Mouse (Mus musculus) T-cell, adult 2 months (primary cell): ENCODE results near the gene Ada.
"Not testable (repeated sequence)": the region's sequence is repeated elsewhere in the genome, so short reads cannot be mapped to it uniquely, and the experiment has no call there.

Source experiments
- DNase-seq: peaks from one replicate; pipeline ENCODE4 v3.0.0; 2022; ENCODE audit warnings: low spot score

The Ada gene

GRCm38 (mm10) chr2:163696763-163697162, 53.3 kb downstream of the Ada start:
- no peak for DNase-seq

GRCm38 (mm10) chr2:163693716-163694314, 56.2 kb downstream of the Ada start:
- no peak for DNase-seq

DNA sequence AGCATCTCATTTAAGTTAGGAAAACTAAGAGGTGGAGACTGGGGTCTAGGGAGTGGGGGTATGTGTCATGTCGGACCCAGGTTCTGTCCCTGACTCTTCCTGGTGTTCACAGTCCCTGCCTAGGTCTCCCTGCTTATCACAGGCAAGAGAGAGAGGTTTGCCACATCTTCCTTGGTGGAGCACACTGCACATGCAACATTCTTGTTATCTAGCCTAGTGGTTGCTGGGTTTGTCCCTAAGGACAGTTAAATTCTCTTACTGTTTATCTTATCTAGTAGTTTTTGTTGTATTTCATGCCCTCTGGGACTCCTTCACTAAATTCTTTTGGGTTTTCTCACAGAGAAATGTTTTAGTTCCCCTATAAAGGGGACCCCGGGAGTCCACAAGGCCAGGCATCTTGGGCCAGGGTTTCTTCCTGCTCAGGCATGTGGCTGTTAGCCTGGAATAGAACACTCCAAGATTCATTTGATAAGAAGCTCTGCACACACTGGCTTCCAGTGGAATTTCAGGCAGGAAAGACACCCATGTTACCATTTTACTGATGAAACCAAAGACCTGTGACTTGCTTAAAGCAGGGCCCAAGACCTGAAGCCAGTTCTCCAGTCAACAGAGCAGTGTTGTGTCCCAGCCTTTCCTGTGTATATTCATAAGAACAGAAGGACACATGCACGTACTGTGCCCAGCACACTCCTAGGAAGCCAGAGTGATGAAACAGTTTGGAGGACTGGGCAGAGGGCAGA, 57.0 kb downstream of the Ada start:
- no peak for DNase-seq

DNA sequence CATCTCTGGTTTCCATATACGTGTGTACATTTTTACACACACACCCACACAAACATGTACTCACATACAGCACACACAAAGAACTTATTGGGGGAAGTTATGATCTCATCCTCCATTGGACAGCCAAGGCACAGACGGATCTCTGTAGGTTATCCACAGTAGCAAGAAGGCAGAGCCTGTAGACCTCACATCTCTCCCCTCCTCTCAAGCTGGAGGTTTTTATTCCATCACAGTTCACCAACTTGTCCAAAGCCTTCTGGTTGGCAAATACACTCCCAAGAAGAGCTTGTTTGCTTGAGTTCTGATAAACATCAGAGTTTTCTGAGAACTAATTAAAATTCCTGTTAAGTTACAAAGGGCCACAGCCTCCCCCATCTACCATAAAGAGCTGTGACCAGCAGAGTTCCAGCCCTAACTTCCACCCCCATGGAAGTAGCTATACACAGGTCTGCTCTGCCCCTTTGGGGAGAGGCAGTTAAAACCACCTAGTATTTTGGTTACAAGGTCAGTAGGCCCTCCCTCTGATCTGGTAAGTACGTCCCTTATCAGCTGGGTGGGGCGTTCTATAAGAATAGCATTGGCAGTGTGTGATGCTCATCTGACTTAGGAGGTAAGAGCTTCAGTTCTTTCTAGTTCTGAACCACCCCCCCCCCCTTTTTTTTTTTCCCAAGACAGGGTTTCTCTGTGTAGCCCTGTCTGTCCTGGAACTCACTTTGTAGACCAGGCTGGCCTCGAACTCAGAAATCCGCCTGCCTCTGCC, 58.0 kb downstream of the Ada start:
- no peak for DNase-seq

DNA sequence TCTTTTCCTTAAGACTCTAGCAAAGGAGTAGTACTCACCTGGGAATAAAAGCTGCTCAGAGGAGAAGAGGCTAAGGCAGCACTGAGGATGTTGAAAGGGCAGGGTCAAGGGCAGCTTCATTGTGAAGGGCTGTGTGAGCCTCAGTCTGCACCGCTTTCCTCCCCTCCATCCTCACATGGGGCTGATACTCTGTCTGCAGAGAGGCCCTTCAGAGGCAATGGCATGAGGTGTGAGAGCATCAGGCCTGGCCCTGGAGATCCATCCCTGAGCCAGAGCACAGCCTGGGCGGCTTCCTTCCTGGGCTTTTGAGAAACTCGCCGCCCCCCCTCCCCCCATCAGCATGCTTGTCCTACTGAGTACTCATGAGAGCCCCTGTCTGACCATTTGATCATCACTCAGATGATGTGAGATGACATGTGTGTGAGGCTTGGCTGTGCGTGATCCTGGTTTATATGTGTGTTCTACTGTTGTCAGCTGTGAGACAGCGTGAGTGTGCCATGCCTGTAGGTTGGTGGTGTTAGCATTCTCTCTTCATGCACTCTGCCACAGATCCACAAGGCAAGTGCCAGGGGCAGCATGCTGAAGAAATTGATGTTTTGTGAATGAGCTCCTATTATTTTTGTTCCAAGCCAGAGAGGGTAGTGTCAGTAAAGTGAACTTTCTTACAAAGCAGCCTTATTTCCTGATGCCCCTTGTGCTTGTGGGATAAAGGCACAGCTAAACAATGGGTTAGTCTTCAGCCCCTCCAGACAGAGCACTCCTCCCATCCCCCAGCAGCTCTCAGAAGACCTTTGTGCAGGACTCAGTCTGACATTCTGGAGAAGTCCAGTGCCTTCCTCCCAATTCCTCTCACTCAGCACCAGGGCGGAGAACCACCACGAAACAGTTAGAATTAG, 59.4 kb downstream of the Ada start:
- DNase-seq, result no peak

DNA sequence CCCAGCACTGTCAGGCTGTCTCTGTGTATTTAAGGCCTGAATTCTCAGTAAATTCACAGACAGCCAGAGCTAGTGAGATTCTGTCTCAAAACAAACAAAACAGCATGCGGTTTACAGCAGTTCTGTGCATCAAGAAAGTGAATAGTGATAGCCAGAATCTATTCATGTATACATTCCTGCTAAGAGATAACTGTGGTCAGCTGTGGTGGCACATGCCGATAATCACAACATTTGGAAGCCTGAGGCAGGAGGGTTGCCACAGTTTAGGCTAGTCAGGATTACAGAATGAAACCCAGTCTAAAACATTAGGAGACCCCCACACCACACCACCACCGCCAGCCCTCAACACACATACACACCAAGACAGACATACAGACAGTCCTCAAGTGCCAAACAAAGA, 60.3 kb downstream of the Ada start:
- DNase-seq, result no peak

DNA sequence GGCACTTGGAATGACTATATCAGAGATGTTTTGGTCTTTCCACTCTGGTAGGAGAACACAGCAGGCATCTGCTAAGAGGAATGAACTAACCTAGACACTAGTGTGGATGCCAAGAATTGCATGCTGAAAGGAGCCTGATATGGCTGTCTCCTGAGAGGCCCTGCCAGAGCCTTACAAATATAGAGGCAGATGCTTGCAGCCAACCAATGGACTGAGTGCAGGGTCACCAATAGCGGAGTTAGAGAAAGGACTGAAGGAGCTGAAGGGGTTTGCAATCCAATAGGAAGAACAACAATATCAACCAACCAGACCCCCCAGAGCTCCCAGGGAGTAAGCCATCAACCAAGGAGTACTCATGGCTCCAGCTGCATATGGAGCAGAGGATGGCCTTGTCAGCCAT, 61.7 kb downstream of the Ada start:
- DNase-seq, result not testable (repeated sequence)

DNA sequence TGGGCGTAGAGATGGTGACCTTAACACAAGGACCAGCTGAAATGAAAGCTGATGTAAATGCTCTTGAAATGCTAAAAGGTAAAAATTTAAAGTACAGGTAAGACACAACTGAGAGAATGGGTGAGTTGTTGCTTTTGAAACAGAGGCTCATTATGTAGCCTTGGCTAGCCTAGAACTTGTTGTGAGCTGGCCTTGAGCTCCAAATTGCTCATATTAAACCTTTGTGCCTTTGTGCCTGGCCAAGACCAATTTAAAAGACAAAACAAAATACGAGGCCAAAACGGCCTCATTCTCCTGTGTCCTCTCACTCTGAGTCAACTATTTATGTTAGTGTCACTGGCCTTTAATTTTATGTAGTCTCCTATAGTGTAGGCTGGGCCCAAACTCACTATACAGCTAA, 63.2 kb downstream of the Ada start:
- DNase-seq, result no peak

DNA sequence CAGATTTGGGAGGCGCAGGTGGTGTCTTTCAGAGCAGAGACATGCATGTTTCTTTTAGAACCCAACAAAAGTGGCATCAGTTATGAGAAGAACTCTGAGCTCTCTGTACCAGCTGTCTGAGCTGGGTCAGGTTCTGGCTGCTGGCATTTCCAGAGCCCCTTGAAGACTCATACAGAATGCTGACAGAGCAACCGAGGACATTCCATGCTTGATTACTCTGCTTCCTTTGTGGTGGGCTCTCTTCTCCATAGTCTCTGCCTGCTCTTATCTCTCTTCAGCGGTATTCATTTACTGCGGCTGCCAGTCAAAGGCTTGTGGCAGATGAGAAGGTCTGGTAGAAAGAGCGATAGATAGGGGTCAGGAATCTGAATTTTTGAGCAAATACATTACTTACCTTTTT, 63.8 kb downstream of the Ada start:
- DNase-seq, result no peak

- DNase-seq, result no peak
Observed at GRCm38 (mm10) chr2:163685761-163686200, 64.3 kb downstream of the Ada start.

GRCm38 (mm10) chr2:163685287-163685686, 64.8 kb downstream of the Ada start:
- DNase-seq, result no peak

DNA sequence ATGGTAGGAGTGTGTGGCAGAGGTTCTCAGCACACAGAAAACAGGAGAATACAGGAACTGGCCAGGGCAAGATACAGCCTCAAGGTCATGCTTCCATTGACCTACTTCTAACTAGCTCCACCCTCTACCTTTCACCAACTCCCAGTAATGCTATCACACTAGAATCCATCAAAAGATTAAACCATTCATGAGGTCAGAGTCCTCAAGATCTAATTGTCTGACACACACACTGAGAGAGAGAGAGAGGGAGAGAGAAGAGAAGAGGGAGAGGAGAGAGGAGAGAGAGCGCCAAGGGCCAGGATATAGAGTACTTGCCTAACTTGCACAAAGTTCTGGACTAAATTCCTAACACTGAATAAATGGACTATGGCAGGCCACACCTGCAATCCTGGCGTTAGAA, 67.7 kb downstream of the Ada start:
- DNase-seq, result no peak

- no peak for DNase-seq
Observed at GRCm38 (mm10) chr2:163676745-163677144, 73.3 kb downstream of the Ada start.
